Mouse (Mus musculus) subcutaneous adipose tissue, adult 2 months (tissue): Measurements from ENCODE around the gene Proser2. TPM values are rescaled to one million over a fixed set of nuclear protein-coding genes. Genes with fewer than 3 reads are reported as not detected.

ENCODE experiments used
- polyA plus RNA-seq: library from polyadenylated mRNA; depleted of rRNA; stranded (reverse); fragments of >200 nt; gene quantifications from 2 replicates; pipeline ENCODE4 v1.2.3, GENCODE M21; 2012; ENCODE audit warnings: low replicate concordance; rRNA removed

Gene Proser2
- polyA plus RNA-seq = 0.77 and 14.9 TPM in 2 replicates

GRCm38 (mm10) chr2:6129555-6130355 lies at the start of gene Proser2:
TSS of gene Proser2 (minus strand) at chr2:6130211.

Other genes with a start within 250 kb of the Proser2 start
- 59.4 and 85.8 TPM in 2 replicates for gene Sec61a2, start 234.8 kb downstream of the Proser2 start, polyA plus RNA-seq
- gene Dhtkd1, start 187.4 kb downstream of the Proser2 start, polyA plus RNA-seq = 7.1 and 10.3 TPM in 2 replicates
- gene Upf2, start 178.7 kb downstream of the Proser2 start, polyA plus RNA-seq = 3.4 and 5.7 TPM in 2 replicates
- 26.8 and 40.4 TPM in 2 replicates for gene Echdc3, start 82.8 kb upstream of the Proser2 start, polyA plus RNA-seq
- gene Usp6nl, start 192.5 kb upstream of the Proser2 start, polyA plus RNA-seq = 5.6 and 10.3 TPM in 2 replicates